Mouse (Mus musculus) gastrocnemius, adult 2 months (tissue): Measurements from ENCODE around the gene Myo3b. TPM values are rescaled to one million over a fixed set of nuclear protein-coding genes. Genes with fewer than 3 reads are reported as not detected.
"Not testable (repeated sequence)": the region's sequence is repeated elsewhere in the genome, so short reads cannot be mapped to it uniquely, and the experiment has no call there.

Source experiments
- DNase-seq: peaks from one replicate; pipeline ENCODE4 v3.0.0; 2022
- H3K27ac ChIP-seq: fragments of 200-600 bp; 2 replicates; pipeline ENCODE4 v1.8.1; 2022; ENCODE audit warnings: mild to moderate bottlenecking
- H3K4me3 ChIP-seq: fragments of 200-600 bp; 2 replicates; pipeline ENCODE4 v1.8.1; 2022; ENCODE audit warnings: mild to moderate bottlenecking, moderate library complexity
- CTCF ChIP-seq: fragments of 200-600 bp; IDR thresholded peaks from 2 replicates; pipeline ENCODE4 v1.8.1; 2022; ENCODE audit warnings: antibody characterized with exemption, mild to moderate bottlenecking, moderate library complexity
- intact Hi-C: fragments of 180-260 bp; cut with DNase I; formaldehyde crosslinking; loops from one replicate; pipeline ENCODE4 v1.15.1; 2025
- long read RNA-seq, 2 experiments: library from polyadenylated mRNA; stranded (forward); transcript quantifications; one replicate each; pipeline ENCODE4 v2.0.0; 2021
- total RNA-seq, 2 experiments: library from RNA; stranded (reverse); gene quantifications; 2 replicates each; pipeline ENCODE4 v1.2.3; 2021

The Myo3b gene
- total RNA-seq, result not detected
- long read RNA-seq, experiment 1, result 0 reads
- long read RNA-seq, experiment 2, result 0 reads

GRCm38 (mm10) chr2:70038752-70039151 lies at the start of gene Myo3b:
Gene Myo3b, plus strand, starts transcription at chr2:70039126.
- no peak for TF ChIP-seq CTCF
- DNase-seq, result no peak
- intact Hi-C loops, result no loop called here
- H3K27ac ChIP-seq, result no peak within 1 kb of the TSS
- H3K4me3 ChIP-seq, result no peak within 1 kb of the TSS

- no peak overlapping the region for H3K4me3 ChIP-seq
- intact Hi-C loops, result no loop called here
- H3K27ac ChIP-seq, result no peak overlapping the region
- TF ChIP-seq CTCF, result no peak
- no peak for DNase-seq
Measured at GRCm38 (mm10) chr2:69989224-69989623, 49.7 kb upstream of the Myo3b start.

GRCm38 (mm10) chr2:69990647-69991046 lies 48.3 kb upstream of the Myo3b start:
- TF ChIP-seq CTCF, result 0 out of 2 replicates have a peak, but pooled peaks have one; percentile 11

GRCm38 (mm10) chr2:69994082-69994736 lies 44.7 kb upstream of the Myo3b start:
- H3K4me3 ChIP-seq, intact Hi-C loops, H3K27ac ChIP-seq: not testable (repeated sequence)
- peak; percentile 59 for DNase-seq

More at GRCm38 (mm10) chr2:69990647-69991046, 48.3 kb upstream of the Myo3b start:
- Histone ChIP-seq H3K4me3 (no peak overlapping the region), H3K27ac (no peak overlapping the region)
- intact Hi-C loops, result no loop called here
- DNase-seq, result no peak

- intact Hi-C loops, result no loop called here
Measured at GRCm38 (mm10) chr2:69994779-69995178, 44.1 kb upstream of the Myo3b start.

GRCm38 (mm10) chr2:69999097-69999770 lies 39.7 kb upstream of the Myo3b start:
- intact Hi-C loops, result no loop called here
- no peak for DNase-seq
- no peak for TF ChIP-seq CTCF
- Histone ChIP-seq H3K27ac (no peak overlapping the region), H3K4me3 (no peak overlapping the region)

More at GRCm38 (mm10) chr2:69994779-69995178, 44.1 kb upstream of the Myo3b start:
- Histone ChIP-seq H3K4me3 (no peak overlapping the region), H3K27ac (no peak overlapping the region)
- no peak for DNase-seq
- TF ChIP-seq CTCF, result no peak

GRCm38 (mm10) chr2:70000316-70000715 lies 38.6 kb upstream of the Myo3b start:
- H3K4me3 ChIP-seq, result no peak overlapping the region
- TF ChIP-seq CTCF, result no peak
- intact Hi-C loops, result no loop called here
- DNase-seq, result no peak
- H3K27ac ChIP-seq, result no peak overlapping the region

GRCm38 (mm10) chr2:70006492-70006891 lies 32.4 kb upstream of the Myo3b start:
- intact Hi-C loops, result no loop called here
- DNase-seq, result no peak
- TF ChIP-seq CTCF, result no peak
- Histone ChIP-seq H3K4me3 (no peak overlapping the region), H3K27ac (no peak overlapping the region)

GRCm38 (mm10) chr2:70012941-70013340 lies 26.0 kb upstream of the Myo3b start:
- Histone ChIP-seq H3K4me3 (no peak overlapping the region), H3K27ac (no peak overlapping the region)
- DNase-seq, result no peak
- intact Hi-C loops, result no loop called here
- TF ChIP-seq CTCF, result no peak

GRCm38 (mm10) chr2:70018236-70018635 lies 20.7 kb upstream of the Myo3b start:
- TF ChIP-seq CTCF, result no peak

GRCm38 (mm10) chr2:70024454-70024853 lies 14.5 kb upstream of the Myo3b start:
- H3K27ac ChIP-seq, result no peak overlapping the region
- no peak for DNase-seq
- no peak for TF ChIP-seq CTCF
- intact Hi-C loops, result no loop called here
- H3K4me3 ChIP-seq, result no peak overlapping the region

More at GRCm38 (mm10) chr2:70018236-70018635, 20.7 kb upstream of the Myo3b start:
- H3K4me3 ChIP-seq, result no peak overlapping the region
- no peak overlapping the region for H3K27ac ChIP-seq
- DNase-seq, result peak; percentile 25
- intact Hi-C loops, result no loop called here

- no peak for TF ChIP-seq CTCF
- Histone ChIP-seq H3K27ac (no peak overlapping the region), H3K4me3 (no peak overlapping the region)
- no peak for DNase-seq
- intact Hi-C loops, result no loop called here
Measured at GRCm38 (mm10) chr2:70025711-70026110, 13.2 kb upstream of the Myo3b start.

GRCm38 (mm10) chr2:70031472-70031871 lies 7.5 kb upstream of the Myo3b start:
- Histone ChIP-seq H3K4me3 (no peak overlapping the region), H3K27ac (no peak overlapping the region)
- intact Hi-C loops, result no loop called here
- TF ChIP-seq CTCF, result no peak
- no peak for DNase-seq
